Mouse (Mus musculus) midbrain, embryonic 11.5 days (tissue): Measurements from ENCODE around the gene Rnf150. TPM values are rescaled to one million over a fixed set of nuclear protein-coding genes. Genes with fewer than 3 reads are reported as not detected.
A peak's percentile ranks its signal among the peaks of the same experiment; 100 is the strongest.

ENCODE experiments used
- ATAC-seq: fragments of 200-750 bp; cut with Nextera tagmentation; 2 replicates; pipeline ENCODE4 v1.8.0; 2017; ENCODE audit warnings: moderate TSS enrichment, moderate library complexity; ENCODE audit not compliant: low FRiP score
- DNase-seq: peaks from one replicate; pipeline ENCODE4 v3.0.0; 2015; ENCODE audit warnings: low spot score; ENCODE audit errors: missing footprints
- H3K27ac ChIP-seq: fragments of 300-500 bp; sonication (generic); 2 replicates; pipeline ENCODE4 v1.5.1; 2014; ENCODE audit warnings: low read depth, low read length
- H3K27me3 ChIP-seq: fragments of 300-500 bp; sonication (generic); 2 replicates; pipeline ENCODE4 v1.6.1; 2014; ENCODE audit warnings: mild to moderate bottlenecking, low read length, moderate library complexity, mixed read lengths; ENCODE audit not compliant: control insufficient read depth, insufficient read depth
- H3K36me3 ChIP-seq: fragments of 300-500 bp; sonication (generic); 2 replicates; pipeline ENCODE4 v1.6.1; 2014; ENCODE audit warnings: mild to moderate bottlenecking, low read length, moderate library complexity, mixed read lengths; ENCODE audit not compliant: control insufficient read depth, insufficient read depth
- H3K4me1 ChIP-seq: fragments of 300-500 bp; sonication (generic); 2 replicates; pipeline ENCODE4 v1.6.1; 2014; ENCODE audit warnings: low read length; ENCODE audit not compliant: control insufficient read depth, insufficient read depth
- H3K4me2 ChIP-seq: fragments of 300-500 bp; sonication (generic); 2 replicates; pipeline ENCODE4 v1.6.1; 2014; ENCODE audit warnings: mild to moderate bottlenecking, moderate library complexity
- H3K4me3 ChIP-seq: fragments of 300-500 bp; sonication (generic); 2 replicates; pipeline ENCODE4 v1.5.1; 2014; ENCODE audit warnings: low read depth, low read length
- H3K9ac ChIP-seq: fragments of 300-500 bp; sonication (generic); 2 replicates; pipeline ENCODE4 v1.6.1; 2014; ENCODE audit warnings: low read length
- H3K9me3 ChIP-seq: fragments of 300-500 bp; sonication (generic); 2 replicates; pipeline ENCODE4 v1.6.1; 2016; ENCODE audit warnings: low read length; ENCODE audit not compliant: control insufficient read depth
- WGBS: fragments of 180-500 bp; shearing (Covaris S2); extraction: QIAGEN DNeasy Blood & Tissue Kit; methylation state at CpG from one replicate; pipeline ENCODE4 v1.1.7; 2014; 5-methylcytosine and 5-hydroxymethylcytosine counted together
- polyA plus RNA-seq: library from polyadenylated mRNA; unstranded; fragments of >200 nt; fragmentation: Nextera tagmentation; extraction: Ambion mirVana; gene quantifications from 2 replicates; pipeline ENCODE4 v1.2.1, GENCODE M21; 2014

Rnf150 gene
- polyA plus RNA-seq, 1 experiment from 2014 or later = 1.2 TPM

- 85% methylated on average over 4 of the region's 4 CpGs for WGBS
- Histone ChIP-seq H3K27me3 (no peaks in the 10 kb centered on the region), H3K9me3 (no peaks in the 10 kb centered on the region), H3K36me3 (no peaks in the 10 kb centered on the region), H3K9ac (no peak overlapping the region), H3K4me3 (no peak overlapping the region), H3K27ac (no peak overlapping the region), H3K4me1 (no peaks in the 10 kb centered on the region), H3K4me2 (no peak overlapping the region)
- no peak for DNase-seq
- no peak for ATAC-seq
These were observed 178.3 kb downstream of the Rnf150 start for GRCm38 (mm10) chr8:83041440-83041839.

GRCm38 (mm10) chr8:83046912-83047311 lies 183.8 kb downstream of the Rnf150 start:
- ATAC-seq = no peak
- peaks cover 11% of the 10 kb centered on the region for H3K4me1 ChIP-seq

GRCm38 (mm10) chr8:83048527-83048926 lies 185.4 kb downstream of the Rnf150 start:
- 80% methylated on average over 6 of the region's 6 CpGs for WGBS
- peaks cover 11% of the 10 kb centered on the region for H3K4me1 ChIP-seq
- no peaks in the 10 kb centered on the region for H3K9me3 ChIP-seq
- H3K27ac ChIP-seq = peak overlapping the region; percentile 17
- H3K4me2 ChIP-seq = no peak overlapping the region
- no peak overlapping the region for H3K9ac ChIP-seq
- no peaks in the 10 kb centered on the region for H3K27me3 ChIP-seq
- DNase-seq (no peak), ATAC-seq (no peak)
- H3K36me3 ChIP-seq = no peaks in the 10 kb centered on the region
- no peak overlapping the region for H3K4me3 ChIP-seq

More at GRCm38 (mm10) chr8:83046912-83047311, 183.8 kb downstream of the Rnf150 start:
- Histone ChIP-seq H3K9me3 (no peaks in the 10 kb centered on the region), H3K36me3 (no peaks in the 10 kb centered on the region), H3K27me3 (no peaks in the 10 kb centered on the region), H3K27ac (no peak overlapping the region), H3K9ac (no peak overlapping the region), H3K4me3 (no peak overlapping the region), H3K4me2 (no peak overlapping the region)
- WGBS = 90% methylated on average over 9 of the region's 9 CpGs
- no peak for DNase-seq

GRCm38 (mm10) chr8:83049171-83049601 lies 186.0 kb downstream of the Rnf150 start:
- DNase-seq (peak; percentile 89), ATAC-seq (peak; percentile 66)
- Histone ChIP-seq H3K4me2 (no peak overlapping the region), H3K4me1 (peaks cover 11% of the 10 kb centered on the region), H3K27me3 (no peaks in the 10 kb centered on the region), H3K9me3 (no peaks in the 10 kb centered on the region), H3K9ac (peak overlapping the region; percentile 24; the same call in 1 of the 2 replicates), H3K27ac (peak overlapping the region; percentile 17), H3K36me3 (no peaks in the 10 kb centered on the region), H3K4me3 (no peak overlapping the region)
- WGBS = 33% methylated on average over 7 of the region's 7 CpGs

- peak overlapping the region; percentile 17 for H3K27ac ChIP-seq
- 0 out of 2 replicates have a peak overlapping the region, but pooled peaks have one; percentile 24 for H3K9ac ChIP-seq
- peaks cover 11% of the 10 kb centered on the region for H3K4me1 ChIP-seq
- H3K9me3 ChIP-seq = no peaks in the 10 kb centered on the region
- no peaks in the 10 kb centered on the region for H3K36me3 ChIP-seq
- H3K4me2 ChIP-seq = no peak overlapping the region
- H3K27me3 ChIP-seq = no peaks in the 10 kb centered on the region
- DNase-seq = no peak
- no peak overlapping the region for H3K4me3 ChIP-seq
- ATAC-seq = peak; percentile 41; the same call in 1 of the 2 replicates
- WGBS = 14% methylated on average over 1 of the region's 1 CpGs
These were observed 186.5 kb downstream of the Rnf150 start for GRCm38 (mm10) chr8:83049616-83050015.

- no peak overlapping the region for H3K4me3 ChIP-seq
- H3K27ac ChIP-seq = no peak overlapping the region
- H3K36me3 ChIP-seq = no peaks in the 10 kb centered on the region
- DNase-seq = peak; percentile 53
- H3K9me3 ChIP-seq = no peaks in the 10 kb centered on the region
- H3K9ac ChIP-seq = no peak overlapping the region
- no peaks in the 10 kb centered on the region for H3K27me3 ChIP-seq
- H3K4me1 ChIP-seq = peaks cover 11% of the 10 kb centered on the region
- 93% methylated on average over 4 of the region's 4 CpGs for WGBS
- ATAC-seq = no peak
- no peak overlapping the region for H3K4me2 ChIP-seq
These were observed 189.7 kb downstream of the Rnf150 start for GRCm38 (mm10) chr8:83052896-83053295.

GRCm38 (mm10) chr8:83054801-83055200 lies 191.6 kb downstream of the Rnf150 start:
- no peaks in the 10 kb centered on the region for H3K36me3 ChIP-seq
- H3K4me1 ChIP-seq = no peaks in the 10 kb centered on the region; the same call in 1 of the 2 replicates
- no peak overlapping the region for H3K27ac ChIP-seq
- H3K9me3 ChIP-seq = no peaks in the 10 kb centered on the region
- no peak overlapping the region for H3K4me2 ChIP-seq
- ATAC-seq (no peak), DNase-seq (peak; percentile 8)
- H3K27me3 ChIP-seq = no peaks in the 10 kb centered on the region
- H3K9ac ChIP-seq = no peak overlapping the region
- no peak overlapping the region for H3K4me3 ChIP-seq
- WGBS = 89% methylated on average over 3 of the region's 3 CpGs

- Histone ChIP-seq H3K4me3 (no peak overlapping the region), H3K36me3 (no peaks in the 10 kb centered on the region), H3K9me3 (no peaks in the 10 kb centered on the region), H3K9ac (no peak overlapping the region), H3K4me1 (no peaks in the 10 kb centered on the region), H3K4me2 (no peak overlapping the region), H3K27me3 (no peaks in the 10 kb centered on the region), H3K27ac (no peak overlapping the region)
- ATAC-seq = no peak
- WGBS = 90% methylated on average over 8 of the region's 8 CpGs
- DNase-seq = peak; percentile 57
These were observed 195.8 kb downstream of the Rnf150 start for GRCm38 (mm10) chr8:83058951-83059350.

GRCm38 (mm10) chr8:83060076-83060475 lies 196.9 kb downstream of the Rnf150 start:
- DNase-seq = peak; percentile 72
- no peak overlapping the region for H3K4me2 ChIP-seq
- 90% methylated on average over 2 of the region's 2 CpGs for WGBS
- no peak overlapping the region for H3K9ac ChIP-seq
- no peak for ATAC-seq
- H3K36me3 ChIP-seq = no peaks in the 10 kb centered on the region
- H3K27me3 ChIP-seq = no peaks in the 10 kb centered on the region
- no peaks in the 10 kb centered on the region for H3K9me3 ChIP-seq
- no peak overlapping the region for H3K4me3 ChIP-seq
- H3K4me1 ChIP-seq = no peaks in the 10 kb centered on the region
- H3K27ac ChIP-seq = no peak overlapping the region
